ENCODE assay signal across 7 mouse cellular contexts in the genomic region with DNA sequence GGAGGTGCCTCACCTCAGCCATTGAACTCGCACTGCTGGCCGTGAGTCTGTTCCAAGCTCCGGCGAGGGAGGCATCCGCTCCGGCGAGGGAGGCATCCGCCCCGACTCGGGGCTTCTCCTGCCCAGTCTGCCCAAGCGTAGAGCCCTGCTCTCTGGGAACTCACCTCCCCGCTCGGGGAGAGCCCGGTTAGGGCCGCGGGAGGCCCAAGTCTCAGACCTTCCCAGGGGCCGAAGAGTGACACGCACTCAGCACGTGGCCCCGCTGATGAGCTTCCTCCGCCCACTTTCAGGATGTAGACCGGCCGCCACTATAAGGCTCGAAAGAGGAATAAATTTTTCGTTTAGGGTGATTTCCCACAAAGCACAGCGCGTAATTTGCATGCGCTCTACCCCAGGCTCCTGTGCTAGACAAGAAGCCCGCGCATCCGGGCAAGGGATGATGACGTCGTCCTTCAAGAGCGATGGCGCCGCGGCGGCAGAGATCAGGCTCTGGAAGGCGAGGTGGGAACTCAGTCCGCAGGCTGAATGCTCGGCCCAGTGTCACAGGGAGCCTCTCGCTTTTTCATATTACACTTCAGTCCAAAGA. TPM values are rescaled to one million over a fixed set of nuclear protein-coding genes. Genes with fewer than 3 reads are reported as not detected.
DNase-seq lines count a peak whose midpoint lies in the region; ATAC-seq lines count a peak whose summit lies in the region.

Gene Ccnb1ip1, minus strand, starts transcription at position 246 of the 586 bp plus-strand sequence.
Gene Parp2, plus strand, starts transcription at position 355 of the 586 bp plus-strand sequence.

- no peaks in the 10 kb centered on the region; the same call in 1 of the 2 replicates for H3K4me1 ChIP-seq in embryonic facial prominence, embryonic 12.5 days
- no peaks in the 10 kb centered on the region for H3K4me1 ChIP-seq in limb, embryonic 11.5 days (ENCODE audit: control insufficient read depth, insufficient read depth, low read length)
- H3K4me1 ChIP-seq in midbrain, embryonic 14.5 days (ENCODE audit: control insufficient read depth, insufficient read depth, low read length) = no peaks in the 10 kb centered on the region

- H3K27ac ChIP-seq in embryonic facial prominence, embryonic 12.5 days = peak within 1 kb of the TSS; percentile 90
- H3K27ac ChIP-seq in limb, embryonic 11.5 days (replicated peaks; ENCODE audit: low read depth, low read length) = peak within 1 kb of the TSS; percentile 68; the same call in 1 of the 2 replicates
- H3K27ac ChIP-seq in midbrain, embryonic 14.5 days (replicated peaks; ENCODE audit: low read depth, low read length) = peak within 1 kb of the TSS; percentile 91

- H3K9me3 ChIP-seq in embryonic facial prominence, embryonic 12.5 days = no peaks in the 10 kb centered on the region
- H3K9me3 ChIP-seq in limb, embryonic 11.5 days (ENCODE audit: control insufficient read depth, low read length) = no peaks in the 10 kb centered on the region
- no peaks in the 10 kb centered on the region for H3K9me3 ChIP-seq in midbrain, embryonic 14.5 days (ENCODE audit: control insufficient read depth, low read length)

- H3K27me3 ChIP-seq in embryonic facial prominence, embryonic 12.5 days = no peaks in the 10 kb centered on the region
- H3K27me3 ChIP-seq in limb, embryonic 11.5 days (ENCODE audit: control insufficient read depth, insufficient read depth, low read length) = no peaks in the 10 kb centered on the region
- H3K27me3 ChIP-seq in midbrain, embryonic 14.5 days (ENCODE audit: control insufficient read depth, insufficient read depth, low read length) = no peaks in the 10 kb centered on the region

- peaks cover 24% of the 10 kb centered on the region; the same call in 1 of the 2 replicates for H3K36me3 ChIP-seq in embryonic facial prominence, embryonic 12.5 days
- no peaks in the 10 kb centered on the region for H3K36me3 ChIP-seq in limb, embryonic 11.5 days (ENCODE audit: control insufficient read depth, insufficient read depth, low read length)
- peaks cover 15% of the 10 kb centered on the region for H3K36me3 ChIP-seq in midbrain, embryonic 14.5 days (ENCODE audit: control insufficient read depth, insufficient read depth, low read length)

- DNase-seq in adrenal gland, postnatal 25 days = peak; percentile 90
- peak; percentile 100 for DNase-seq in heart, adult 11 months
- peak; percentile 99 for DNase-seq in kidney, adult 18-20 months
- peak; percentile 98 for DNase-seq in limb, embryonic 11.5 days (ENCODE audit: low spot score)
- peak; percentile 98 for DNase-seq in midbrain, embryonic 14.5 days
- DNase-seq in spleen, adult 18-20 months = peak; percentile 93 to 94

- WGBS in embryonic facial prominence, embryonic 12.5 days = under 1% methylated on average over 42 of the region's 42 CpGs
- WGBS in limb, embryonic 11.5 days = under 1% methylated on average over 42 of the region's 42 CpGs
- WGBS in midbrain, embryonic 14.5 days = under 1% methylated on average over 42 of the region's 42 CpGs

- peak; percentile 99 for ATAC-seq in embryonic facial prominence, embryonic 12.5 days (ENCODE audit: insufficient number of reproducible peaks, insufficient read depth, low FRiP score, low TSS enrichment)
- ATAC-seq in limb, embryonic 11.5 days (ENCODE audit: insufficient number of reproducible peaks, low FRiP score, low TSS enrichment, low read depth) = peak; percentile 99
- ATAC-seq in midbrain, embryonic 14.5 days (ENCODE audit: low FRiP score, low TSS enrichment) = peak; percentile 97

- H3K4me3 ChIP-seq in embryonic facial prominence, embryonic 12.5 days = peak within 1 kb of the TSS; percentile 53
- peak within 1 kb of the TSS; percentile 33 for H3K4me3 ChIP-seq in limb, embryonic 11.5 days (ENCODE audit: low read depth, low read length)
- peak within 1 kb of the TSS; percentile 50 for H3K4me3 ChIP-seq in midbrain, embryonic 14.5 days (replicated peaks; ENCODE audit: low read depth, low read length)

- peak within 1 kb of the TSS; percentile 51 for H3K4me2 ChIP-seq in embryonic facial prominence, embryonic 12.5 days (replicated peaks)
- peak within 1 kb of the TSS; percentile 48 for H3K4me2 ChIP-seq in limb, embryonic 11.5 days (ENCODE audit: low read depth, severe bottlenecking)
- H3K4me2 ChIP-seq in midbrain, embryonic 14.5 days (ENCODE audit: low read length) = peak within 1 kb of the TSS; percentile 63

- H3K9ac ChIP-seq in embryonic facial prominence, embryonic 12.5 days = peak within 1 kb of the TSS; percentile 65
- H3K9ac ChIP-seq in limb, embryonic 11.5 days (ENCODE audit: low read length) = peak within 1 kb of the TSS; percentile 68
- H3K9ac ChIP-seq in midbrain, embryonic 14.5 days (replicated peaks; ENCODE audit: low read length) = peak within 1 kb of the TSS; percentile 63

RNA-seq across cellular contexts. Expression of gene Ccnb1ip1, which starts in this region (rescaled TPM):
- not detected in 2 replicates for total RNA-seq in adrenal gland, postnatal 25 days (2021)
- not detected in 2 replicates for polyA plus RNA-seq in embryonic facial prominence, embryonic 12.5 days (2016; fragmentation: Nextera tagmentation; extraction: Ambion mirVana)
- polyA plus RNA-seq in limb, embryonic 11.5 days (2014; fragmentation: Nextera tagmentation; extraction: Ambion mirVana) = not detected in 2 replicates
- polyA plus RNA-seq in midbrain, embryonic 14.5 days (2014; fragmentation: Nextera tagmentation; extraction: Ambion mirVana) = 0.15 TPM in 1 of 2 replicates, not detected in the other

RNA-seq across cellular contexts. Expression of gene Parp2, which starts in this region (rescaled TPM):
- 36.9 and 37.5 TPM in 2 replicates for total RNA-seq in adrenal gland, postnatal 25 days (2021)
- 63.8 and 67.6 TPM in 2 replicates for polyA plus RNA-seq in embryonic facial prominence, embryonic 12.5 days (2016; fragmentation: Nextera tagmentation; extraction: Ambion mirVana)
- 71.6 and 79.9 TPM in 2 replicates for polyA plus RNA-seq in limb, embryonic 11.5 days (2014; fragmentation: Nextera tagmentation; extraction: Ambion mirVana)
- polyA plus RNA-seq in midbrain, embryonic 14.5 days (2014; fragmentation: Nextera tagmentation; extraction: Ambion mirVana) = 47.9 and 51.2 TPM in 2 replicates

Comparison
In these comparisons a context has a peak if more than half of its experiments do, and no peak if none do; other contexts are left out.
1. Peak in every context shown above with its lines: DNase-seq, ATAC-seq, H3K4me3 ChIP-seq and H3K27ac ChIP-seq.